Mouse (Mus musculus) embryonic facial prominence, embryonic 13.5 days (tissue): ENCODE measurements around the gene Gab1. TPM values are rescaled to one million over a fixed set of nuclear protein-coding genes. Genes with fewer than 3 reads are reported as not detected.

Source experiments
- ATAC-seq: fragments of 200-750 bp; cut with Nextera tagmentation; 2 replicates; pipeline ENCODE4 v1.8.0; 2017; ENCODE audit warnings: low read depth; ENCODE audit not compliant: insufficient number of reproducible peaks, insufficient read depth, low FRiP score, low TSS enrichment
- H3K27ac ChIP-seq: fragments of 300-500 bp; sonication (generic); 2 replicates; pipeline ENCODE4 v1.5.1; 2015; ENCODE audit warnings: moderate library complexity, mild to moderate bottlenecking, inconsistent platforms
- H3K27me3 ChIP-seq: fragments of 300-500 bp; sonication (generic); 2 replicates; pipeline ENCODE4 v1.6.1; 2015; ENCODE audit warnings: mild to moderate bottlenecking, inconsistent platforms
- H3K36me3 ChIP-seq: fragments of 300-500 bp; sonication (generic); 2 replicates; pipeline ENCODE4 v1.6.1; 2015; ENCODE audit warnings: mild to moderate bottlenecking, inconsistent platforms
- H3K4me1 ChIP-seq: fragments of 300-500 bp; sonication (generic); 2 replicates; pipeline ENCODE4 v1.6.1; 2015; ENCODE audit warnings: inconsistent platforms
- H3K4me2 ChIP-seq: fragments of 300-500 bp; sonication (generic); 2 replicates; pipeline ENCODE4 v1.6.1; 2015; ENCODE audit warnings: moderate library complexity, mild to moderate bottlenecking, inconsistent platforms
- H3K4me3 ChIP-seq: fragments of 300-500 bp; sonication (generic); 2 replicates; pipeline ENCODE4 v1.5.1; 2015; ENCODE audit warnings: mild to moderate bottlenecking, inconsistent platforms
- H3K9ac ChIP-seq: fragments of 300-500 bp; sonication (generic); 2 replicates; pipeline ENCODE4 v1.6.1; 2015; ENCODE audit warnings: mild to moderate bottlenecking, inconsistent platforms
- H3K9me3 ChIP-seq: fragments of 300-500 bp; sonication (generic); 2 replicates; pipeline ENCODE4 v1.6.1; 2016; ENCODE audit warnings: inconsistent platforms
- WGBS: fragments of 180-500 bp; shearing (Covaris S2); methylation state at CpG from one replicate; pipeline ENCODE4 v1.1.7; 2015; ENCODE audit warnings: mixed read lengths; 5-methylcytosine and 5-hydroxymethylcytosine counted together
- polyA plus RNA-seq: library from polyadenylated mRNA; unstranded; fragments of >200 nt; fragmentation: Nextera tagmentation; extraction: Ambion mirVana; gene quantifications from 2 replicates; pipeline ENCODE4 v1.2.1, GENCODE M21; 2015

Gene Gab1
- polyA plus RNA-seq, 1 experiment from 2014 or later = 22.7 TPM

- Histone ChIP-seq H3K27me3 (no peaks in the 10 kb centered on the region), H3K4me2 (no peak overlapping the region), H3K4me1 (peaks cover 16% of the 10 kb centered on the region; the same call in 1 of the 2 replicates), H3K9ac (no peak overlapping the region), H3K4me3 (no peak overlapping the region), H3K36me3 (peaks cover 3% of the 10 kb centered on the region; the same call in 1 of the 2 replicates), H3K9me3 (no peaks in the 10 kb centered on the region), H3K27ac (peak overlapping the region; percentile 64)
- 90% methylated on average over 3 of the region's 3 CpGs for WGBS
- no peak for ATAC-seq
These were observed 81.5 kb downstream of the Gab1 start for GRCm38 (mm10) chr8:80798778-80799177.

- no peak overlapping the region for H3K4me2 ChIP-seq
- 82% methylated on average over 7 of the region's 7 CpGs for WGBS
- H3K9me3 ChIP-seq = no peaks in the 10 kb centered on the region
- ATAC-seq = no peak
- no peaks in the 10 kb centered on the region for H3K27me3 ChIP-seq
- H3K4me3 ChIP-seq = no peak overlapping the region
- H3K27ac ChIP-seq = peak overlapping the region; percentile 64
- H3K9ac ChIP-seq = no peak overlapping the region
- peaks cover 3% of the 10 kb centered on the region; the same call in 1 of the 2 replicates for H3K36me3 ChIP-seq
- peaks cover 16% of the 10 kb centered on the region; the same call in 1 of the 2 replicates for H3K4me1 ChIP-seq
These were observed 82.0 kb downstream of the Gab1 start for GRCm38 (mm10) chr8:80798198-80798777.

GRCm38 (mm10) chr8:80796070-80796469 lies 84.2 kb downstream of the Gab1 start:
- H3K9me3 ChIP-seq = no peaks in the 10 kb centered on the region
- peaks cover 8% of the 10 kb centered on the region for H3K36me3 ChIP-seq
- H3K4me2 ChIP-seq = no peak overlapping the region
- WGBS = 66% methylated on average over 4 of the region's 4 CpGs
- no peak for ATAC-seq
- H3K4me1 ChIP-seq = peaks cover 16% of the 10 kb centered on the region; the same call in 1 of the 2 replicates
- no peak overlapping the region for H3K27ac ChIP-seq
- no peak overlapping the region for H3K9ac ChIP-seq
- no peak overlapping the region for H3K4me3 ChIP-seq
- H3K27me3 ChIP-seq = no peaks in the 10 kb centered on the region

GRCm38 (mm10) chr8:80794585-80795509 lies 85.5 kb downstream of the Gab1 start:
- Histone ChIP-seq H3K27me3 (no peaks in the 10 kb centered on the region), H3K4me1 (peaks cover 16% of the 10 kb centered on the region; the same call in 1 of the 2 replicates), H3K4me2 (no peak overlapping the region), H3K36me3 (peaks cover 15% of the 10 kb centered on the region), H3K9ac (no peak overlapping the region), H3K9me3 (no peaks in the 10 kb centered on the region), H3K27ac (no peak overlapping the region), H3K4me3 (no peak overlapping the region)
- no peak for ATAC-seq
- WGBS = 82% methylated on average over 19 of the region's 19 CpGs

- H3K9me3 ChIP-seq = no peaks in the 10 kb centered on the region
- H3K27me3 ChIP-seq = no peaks in the 10 kb centered on the region
- H3K4me1 ChIP-seq = peaks cover 16% of the 10 kb centered on the region; the same call in 1 of the 2 replicates
- H3K9ac ChIP-seq = no peak overlapping the region
- no peak for ATAC-seq
- no peak overlapping the region for H3K27ac ChIP-seq
- H3K36me3 ChIP-seq = peaks cover 13% of the 10 kb centered on the region
- no peak overlapping the region for H3K4me3 ChIP-seq
- H3K4me2 ChIP-seq = no peak overlapping the region
- 57% methylated on average over 11 of the region's 11 CpGs for WGBS
These were observed 86.4 kb downstream of the Gab1 start for GRCm38 (mm10) chr8:80793791-80794515.

GRCm38 (mm10) chr8:80792214-80792613 lies 88.1 kb downstream of the Gab1 start:
- no peak overlapping the region for H3K4me2 ChIP-seq
- no peak overlapping the region for H3K27ac ChIP-seq
- no peak overlapping the region for H3K4me3 ChIP-seq
- no peak for ATAC-seq
- no peaks in the 10 kb centered on the region for H3K27me3 ChIP-seq
- peaks cover 11% of the 10 kb centered on the region; the same call in 1 of the 2 replicates for H3K4me1 ChIP-seq
- WGBS = 89% methylated on average over 5 of the region's 5 CpGs
- no peak overlapping the region for H3K9ac ChIP-seq
- peaks cover 30% of the 10 kb centered on the region for H3K36me3 ChIP-seq
- no peaks in the 10 kb centered on the region for H3K9me3 ChIP-seq

GRCm38 (mm10) chr8:80789324-80789723 lies 91.0 kb downstream of the Gab1 start:
- Histone ChIP-seq H3K4me1 (0 out of 2 replicates have a peak, but pooled peaks cover 4% of the 10 kb centered on the region), H3K36me3 (peaks cover 38% of the 10 kb centered on the region), H3K4me3 (no peak overlapping the region), H3K9ac (no peak overlapping the region), H3K4me2 (no peak overlapping the region), H3K9me3 (no peaks in the 10 kb centered on the region), H3K27me3 (no peaks in the 10 kb centered on the region), H3K27ac (no peak overlapping the region)
- WGBS = 85% methylated on average over 6 of the region's 6 CpGs
- ATAC-seq = no peak

GRCm38 (mm10) chr8:80784559-80784958 lies 95.8 kb downstream of the Gab1 start:
- Histone ChIP-seq H3K9me3 (no peaks in the 10 kb centered on the region), H3K4me2 (no peak overlapping the region), H3K4me3 (no peak overlapping the region), H3K36me3 (peaks cover 59% of the 10 kb centered on the region), H3K9ac (no peak overlapping the region), H3K4me1 (no peaks in the 10 kb centered on the region), H3K27ac (no peak overlapping the region), H3K27me3 (no peaks in the 10 kb centered on the region)
- 88% methylated on average over 9 of the region's 9 CpGs for WGBS
- ATAC-seq = no peak

- no peaks in the 10 kb centered on the region for H3K27me3 ChIP-seq
- no peak for ATAC-seq
- H3K4me3 ChIP-seq = no peak overlapping the region
- WGBS = 87% methylated on average over 4 of the region's 4 CpGs
- no peak overlapping the region for H3K27ac ChIP-seq
- peaks cover 62% of the 10 kb centered on the region for H3K36me3 ChIP-seq
- no peaks in the 10 kb centered on the region for H3K4me1 ChIP-seq
- no peak overlapping the region for H3K4me2 ChIP-seq
- no peaks in the 10 kb centered on the region for H3K9me3 ChIP-seq
- no peak overlapping the region for H3K9ac ChIP-seq
These were observed 97.0 kb downstream of the Gab1 start for GRCm38 (mm10) chr8:80783271-80783670.

GRCm38 (mm10) chr8:80781338-80781737 lies 99.0 kb downstream of the Gab1 start:
- 76% methylated on average over 10 of the region's 10 CpGs for WGBS
- no peak overlapping the region for H3K4me2 ChIP-seq
- H3K27ac ChIP-seq = no peak overlapping the region

GRCm38 (mm10) chr8:80780271-80780670 lies 100.0 kb downstream of the Gab1 start:
- H3K36me3 ChIP-seq = peaks cover 69% of the 10 kb centered on the region

More at GRCm38 (mm10) chr8:80781338-80781737, 99.0 kb downstream of the Gab1 start:
- Histone ChIP-seq H3K27me3 (no peaks in the 10 kb centered on the region), H3K9me3 (no peaks in the 10 kb centered on the region), H3K4me3 (no peak overlapping the region), H3K36me3 (peaks cover 67% of the 10 kb centered on the region), H3K9ac (no peak overlapping the region), H3K4me1 (no peaks in the 10 kb centered on the region)
- ATAC-seq = no peak

More at GRCm38 (mm10) chr8:80780271-80780670, 100.0 kb downstream of the Gab1 start:
- no peaks in the 10 kb centered on the region for H3K4me1 ChIP-seq
- H3K27me3 ChIP-seq = no peaks in the 10 kb centered on the region
- WGBS = 92% methylated on average over 4 of the region's 4 CpGs
- no peak overlapping the region for H3K4me3 ChIP-seq
- H3K4me2 ChIP-seq = no peak overlapping the region
- H3K9me3 ChIP-seq = no peaks in the 10 kb centered on the region
- H3K27ac ChIP-seq = no peak overlapping the region
- no peak overlapping the region for H3K9ac ChIP-seq
- no peak for ATAC-seq
